Mouse (Mus musculus) hindbrain, embryonic 11.5 days (tissue): ENCODE data around the gene Lctl. TPM values are rescaled to one million over a fixed set of nuclear protein-coding genes. Genes with fewer than 3 reads are reported as not detected.

ENCODE experiments used
- ATAC-seq: fragments of 200-750 bp; cut with Nextera tagmentation; 2 replicates; pipeline ENCODE4 v1.8.0; 2017; ENCODE audit warnings: mild to moderate bottlenecking, moderate TSS enrichment, moderate library complexity; ENCODE audit not compliant: low FRiP score
- DNase-seq: peaks from one replicate; pipeline ENCODE4 v3.0.0-alpha.2; 2015; ENCODE audit warnings: low spot score
- H3K27ac ChIP-seq: fragments of 300-500 bp; sonication (generic); 2 replicates; pipeline ENCODE4 v1.5.1; 2014; ENCODE audit warnings: mild to moderate bottlenecking, low read depth, low read length
- H3K27me3 ChIP-seq: fragments of 300-500 bp; sonication (generic); 2 replicates; pipeline ENCODE4 v1.6.1; 2014; ENCODE audit warnings: mild to moderate bottlenecking, low read length, moderate library complexity, mixed read lengths; ENCODE audit not compliant: control insufficient read depth, insufficient read depth
- H3K36me3 ChIP-seq: fragments of 300-500 bp; sonication (generic); 2 replicates; pipeline ENCODE4 v1.6.1; 2014; ENCODE audit warnings: mild to moderate bottlenecking, low read length, moderate library complexity, mixed read lengths; ENCODE audit not compliant: control insufficient read depth, insufficient read depth
- H3K4me1 ChIP-seq: fragments of 300-500 bp; sonication (generic); replicated peaks from 2 replicates; pipeline ENCODE4 v1.6.1; 2014; ENCODE audit warnings: low read length, mixed read lengths; ENCODE audit not compliant: control insufficient read depth, insufficient read depth
- H3K4me2 ChIP-seq: fragments of 300-500 bp; sonication (generic); replicated peaks from 2 replicates; pipeline ENCODE4 v1.6.1; 2014; ENCODE audit warnings: mild to moderate bottlenecking, low read depth, low read length
- H3K4me3 ChIP-seq: fragments of 300-500 bp; sonication (generic); 2 replicates; pipeline ENCODE4 v1.5.1; 2014; ENCODE audit warnings: low read depth, low read length
- H3K9ac ChIP-seq: fragments of 300-500 bp; sonication (generic); 2 replicates; pipeline ENCODE4 v1.6.1; 2014; ENCODE audit warnings: low read depth, low read length
- H3K9me3 ChIP-seq: fragments of 300-500 bp; sonication (generic); 2 replicates; pipeline ENCODE4 v1.6.1; 2016; ENCODE audit warnings: low read length; ENCODE audit not compliant: control insufficient read depth
- WGBS: fragments of 180-500 bp; shearing (Covaris S2); extraction: QIAGEN DNeasy Blood & Tissue Kit; methylation state at CpG from one replicate; pipeline ENCODE4 v1.1.7; 2014; 5-methylcytosine and 5-hydroxymethylcytosine counted together
- polyA plus RNA-seq: library from polyadenylated mRNA; unstranded; fragments of >200 nt; fragmentation: Nextera tagmentation; extraction: Ambion mirVana; gene quantifications from 2 replicates; pipeline ENCODE4 v1.2.1, GENCODE M21; 2014

Gene Lctl
- polyA plus RNA-seq, 1 experiment from 2014 or later = not detected

DNA sequence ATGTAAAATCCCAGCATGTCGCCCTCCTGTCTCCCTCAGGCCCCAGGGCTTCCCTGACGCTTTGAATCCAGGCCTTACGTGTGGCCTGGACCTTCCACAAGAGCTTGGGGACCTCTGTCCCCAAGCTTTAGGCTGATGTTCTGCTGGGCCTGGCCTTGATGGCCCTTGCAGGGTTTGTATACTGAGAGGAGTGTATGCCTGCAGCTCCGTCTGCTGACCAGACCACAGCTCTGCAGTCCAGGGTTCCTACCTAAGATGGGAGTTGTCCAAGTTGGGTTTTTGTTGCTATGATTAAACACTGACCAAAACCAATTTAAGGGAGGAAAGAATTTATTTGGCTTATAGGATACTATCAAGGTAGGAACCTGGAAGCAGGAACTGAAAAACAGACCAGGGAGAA is 18.7 kb upstream of the Lctl start:
- Histone ChIP-seq H3K27me3 (no peaks in the 10 kb centered on the region), H3K36me3 (no peaks in the 10 kb centered on the region), H3K9me3 (no peaks in the 10 kb centered on the region), H3K4me3 (no peak overlapping the region), H3K4me2 (no peak overlapping the region), H3K9ac (no peak overlapping the region), H3K4me1 (no peaks in the 10 kb centered on the region), H3K27ac (no peak overlapping the region)
- DNase-seq (no peak), ATAC-seq (no peak)
- 63% methylated on average over 4 of the region's 4 CpGs for WGBS

GRCm38 (mm10) chr9:64100442-64100841 is 16.5 kb upstream of the Lctl start:
- Histone ChIP-seq H3K4me3 (no peak overlapping the region), H3K4me2 (no peak overlapping the region), H3K4me1 (no peaks in the 10 kb centered on the region), H3K9ac (no peak overlapping the region), H3K9me3 (no peaks in the 10 kb centered on the region), H3K36me3 (no peaks in the 10 kb centered on the region), H3K27ac (no peak overlapping the region), H3K27me3 (no peaks in the 10 kb centered on the region)
- 3% methylated on average over 4 of the region's 4 CpGs for WGBS
- DNase-seq = peak; percentile 79
- no peak for ATAC-seq

DNA sequence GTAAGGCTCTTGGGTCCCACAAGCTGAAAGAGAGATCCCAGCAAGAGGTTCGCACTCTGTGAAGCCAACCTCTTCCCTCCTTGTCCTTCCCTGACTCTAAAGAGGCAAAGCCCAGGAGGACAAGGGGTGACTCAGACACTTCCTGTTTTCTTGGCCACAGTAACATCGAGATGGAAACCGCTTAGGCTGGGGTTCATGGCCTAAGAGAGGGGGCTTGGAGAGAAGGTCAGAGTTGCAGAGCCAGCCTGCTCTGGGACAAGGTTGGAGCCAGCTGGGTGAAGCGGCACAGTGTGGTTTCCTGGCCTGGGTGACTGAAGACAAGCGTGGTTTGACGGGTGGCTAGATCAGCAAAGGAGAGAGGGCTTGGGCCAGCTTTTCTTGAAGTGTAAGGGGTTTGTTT is 11.6 kb upstream of the Lctl start:
- no peaks in the 10 kb centered on the region for H3K36me3 ChIP-seq
- WGBS = 79% methylated on average over 6 of the region's 6 CpGs
- ATAC-seq = no peak
- no peak for DNase-seq
- H3K9me3 ChIP-seq = no peaks in the 10 kb centered on the region
- no peak overlapping the region for H3K27ac ChIP-seq
- H3K9ac ChIP-seq = no peak overlapping the region
- no peak overlapping the region for H3K4me2 ChIP-seq
- H3K4me1 ChIP-seq = no peaks in the 10 kb centered on the region
- H3K27me3 ChIP-seq = no peaks in the 10 kb centered on the region
- H3K4me3 ChIP-seq = no peak overlapping the region

DNA sequence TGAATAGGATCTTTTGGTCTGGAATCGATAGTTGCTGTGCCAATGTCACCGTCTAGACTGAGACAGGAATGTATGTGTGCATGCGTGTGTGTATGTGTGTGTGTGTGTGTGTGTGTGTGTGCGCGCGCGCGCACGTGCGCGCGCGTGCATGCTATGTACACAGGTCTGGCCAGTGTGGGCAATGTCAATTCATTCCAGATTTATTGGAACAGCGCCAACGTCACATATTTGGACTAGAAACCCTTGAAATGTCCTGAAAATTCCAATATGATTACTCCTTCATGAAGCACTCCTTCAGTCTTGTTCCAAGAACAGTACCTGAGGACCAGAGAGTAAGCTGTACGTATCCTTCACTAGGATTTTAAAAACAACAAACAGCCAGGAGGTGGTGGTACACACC is 6.4 kb upstream of the Lctl start:
- Histone ChIP-seq H3K4me2 (no peak overlapping the region), H3K9ac (no peak overlapping the region), H3K4me1 (no peaks in the 10 kb centered on the region), H3K27me3 (no peaks in the 10 kb centered on the region), H3K36me3 (no peaks in the 10 kb centered on the region), H3K4me3 (no peak overlapping the region), H3K9me3 (no peaks in the 10 kb centered on the region), H3K27ac (no peak overlapping the region)
- ATAC-seq = no peak
- no peak for DNase-seq
- WGBS = 94% methylated on average over 16 of the region's 16 CpGs

GRCm38 (mm10) chr9:64114646-64115045 is 2.3 kb upstream of the Lctl start:
- WGBS = 49% methylated on average over 2 of the region's 2 CpGs
- Histone ChIP-seq H3K4me1 (no peaks in the 10 kb centered on the region), H3K9ac (no peak overlapping the region), H3K4me2 (no peak overlapping the region), H3K4me3 (no peak overlapping the region), H3K36me3 (no peaks in the 10 kb centered on the region), H3K27ac (no peak overlapping the region), H3K27me3 (no peaks in the 10 kb centered on the region), H3K9me3 (no peaks in the 10 kb centered on the region)
- ATAC-seq (no peak), DNase-seq (no peak)

DNA sequence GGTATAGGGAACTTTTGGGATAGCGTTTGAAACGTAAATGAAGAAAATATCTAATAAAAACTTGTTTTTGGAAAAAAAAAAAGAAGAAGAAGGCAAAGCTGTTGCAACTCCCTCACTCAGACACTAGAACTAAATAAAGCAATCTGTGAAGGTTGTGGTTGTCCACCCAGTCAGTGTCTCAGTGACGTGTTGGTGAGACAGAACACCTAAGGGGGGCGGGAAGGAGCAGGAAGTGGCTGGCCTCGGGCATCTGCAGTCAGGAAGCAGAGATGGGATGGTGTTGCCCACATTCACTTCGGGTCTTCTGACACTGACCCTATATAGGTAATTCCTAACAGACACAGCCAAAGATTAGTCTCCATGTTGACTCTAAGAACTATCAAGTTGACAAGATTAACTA is 1.2 kb upstream of the Lctl start:
- DNase-seq (no peak), ATAC-seq (no peak)
- H3K27me3 ChIP-seq = no peaks in the 10 kb centered on the region
- H3K36me3 ChIP-seq = no peaks in the 10 kb centered on the region
- no peaks in the 10 kb centered on the region for H3K4me1 ChIP-seq
- H3K9ac ChIP-seq = no peak overlapping the region
- no peak overlapping the region for H3K4me2 ChIP-seq
- H3K9me3 ChIP-seq = no peaks in the 10 kb centered on the region
- no peak overlapping the region for H3K27ac ChIP-seq
- WGBS = 91% methylated on average over 6 of the region's 6 CpGs
- no peak overlapping the region for H3K4me3 ChIP-seq

- Histone ChIP-seq H3K4me2 (no peak overlapping the region), H3K27me3 (no peaks in the 10 kb centered on the region), H3K36me3 (no peaks in the 10 kb centered on the region), H3K4me1 (no peaks in the 10 kb centered on the region), H3K27ac (no peak overlapping the region), H3K9ac (no peak overlapping the region), H3K4me3 (no peak overlapping the region), H3K9me3 (no peaks in the 10 kb centered on the region)
- DNase-seq (peak; percentile 72), ATAC-seq (no peak)
- 28% methylated on average over 8 of the region's 8 CpGs for WGBS
These were observed 3.0 kb downstream of the Lctl start for GRCm38 (mm10) chr9:64119898-64120297.

- WGBS = 41% methylated on average over 11 of the region's 11 CpGs
- no peak overlapping the region for H3K4me2 ChIP-seq
These were observed 3.8 kb downstream of the Lctl start for GRCm38 (mm10) chr9:64120584-64121277.

GRCm38 (mm10) chr9:64122601-64123000 is 5.7 kb downstream of the Lctl start:
- Histone ChIP-seq H3K4me2 (no peak overlapping the region), H3K4me1 (no peaks in the 10 kb centered on the region), H3K36me3 (no peaks in the 10 kb centered on the region), H3K9ac (no peak overlapping the region), H3K9me3 (no peaks in the 10 kb centered on the region), H3K27ac (no peak overlapping the region), H3K27me3 (no peaks in the 10 kb centered on the region), H3K4me3 (no peak overlapping the region)
- WGBS = 91% methylated on average over 10 of the region's 10 CpGs
- no peak for ATAC-seq
- DNase-seq = no peak

More at GRCm38 (mm10) chr9:64120584-64121277, 3.8 kb downstream of the Lctl start:
- Histone ChIP-seq H3K9me3 (no peaks in the 10 kb centered on the region), H3K27me3 (no peaks in the 10 kb centered on the region), H3K4me3 (no peak overlapping the region), H3K27ac (no peak overlapping the region), H3K36me3 (no peaks in the 10 kb centered on the region), H3K4me1 (no peaks in the 10 kb centered on the region), H3K9ac (no peak overlapping the region)
- no peak for ATAC-seq
- DNase-seq = peak; percentile 42
